Mouse (Mus musculus) lung, postnatal 0 days (tissue): ENCODE results near the gene Pou3f3.

ENCODE experiments used
- CTCF ChIP-seq: IDR thresholded peaks from 2 replicates; pipeline ENCODE4 v1.5.1; 2016; ENCODE audit warnings: antibody characterized with exemption, mild to moderate bottlenecking
- EP300 ChIP-seq: IDR thresholded peaks from 2 replicates; pipeline ENCODE4 v1.6.1; 2016; ENCODE audit warnings: antibody characterized with exemption, mild to moderate bottlenecking, control low read depth

GRCm38 (mm10) chr1:42693101-42693715 lies 2.4 kb upstream of the Pou3f3 start:
- TF ChIP-seq EP300 (no peak), CTCF (no peak)
